Mouse (Mus musculus): ENCODE results near the gene Clec16a. TPM values are rescaled to one million over a fixed set of nuclear protein-coding genes. Genes with fewer than 3 reads are reported as not detected.
A peak's percentile ranks its signal among the peaks of the same experiment; 100 is the strongest.

Clec16a gene
- polyA plus RNA-seq, 1 experiment from 2014 or later: 51.6 TPM

- Histone ChIP-seq H3K4me1 (peaks cover 28% of the 10 kb centered on the region), H3K36me3 (no peaks in the 10 kb centered on the region), H3K27me3 (peaks cover 27% of the 10 kb centered on the region), H3K4me3 (no peak overlapping the region), H3K4me2 (replicated peaks) (no peak overlapping the region), H3K9ac (replicated peaks) (no peak overlapping the region), H3K9me3 (no peaks in the 10 kb centered on the region), H3K27ac (replicated peaks) (no peak overlapping the region)
- no peak for ATAC-seq (ENCODE audit: low FRiP score, low read depth)
- 56% methylated on average over 1 of the region's 1 CpGs for WGBS
Measured at GRCm38 (mm10) chr16:10783152-10783434, 238.0 kb downstream of the Clec16a start.

DNA sequence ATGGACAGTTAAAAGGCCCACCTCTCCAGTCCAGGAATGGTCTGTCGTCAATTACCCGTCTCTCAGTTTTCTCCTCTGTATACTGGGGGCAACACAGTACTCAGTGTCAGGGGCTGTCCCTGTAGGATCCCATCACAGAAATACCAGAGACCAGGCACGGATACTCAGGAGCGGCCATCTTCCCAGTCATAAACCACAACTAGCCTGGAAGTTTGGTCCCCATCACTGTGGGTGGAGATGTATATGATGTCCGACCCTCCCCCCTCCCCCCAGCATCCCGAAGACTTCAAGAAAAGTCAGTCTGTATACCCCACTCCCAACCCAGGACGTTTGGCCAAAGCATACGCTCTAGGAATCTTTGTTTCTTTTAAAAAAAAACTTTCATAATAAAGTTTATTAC lies 238.3 kb downstream of the Clec16a start:
- Histone ChIP-seq H3K27me3 (peaks cover 27% of the 10 kb centered on the region), H3K4me2 (replicated peaks) (0 out of 2 replicates have a peak overlapping the region, but pooled peaks have one; percentile 99), H3K4me3 (no peak overlapping the region), H3K9me3 (no peaks in the 10 kb centered on the region), H3K27ac (replicated peaks) (no peak overlapping the region), H3K36me3 (no peaks in the 10 kb centered on the region), H3K9ac (replicated peaks) (no peak overlapping the region), H3K4me1 (peaks cover 28% of the 10 kb centered on the region)
- 70% methylated on average over 8 of the region's 8 CpGs for WGBS
- ATAC-seq (ENCODE audit: low FRiP score, low read depth): no peak

DNA sequence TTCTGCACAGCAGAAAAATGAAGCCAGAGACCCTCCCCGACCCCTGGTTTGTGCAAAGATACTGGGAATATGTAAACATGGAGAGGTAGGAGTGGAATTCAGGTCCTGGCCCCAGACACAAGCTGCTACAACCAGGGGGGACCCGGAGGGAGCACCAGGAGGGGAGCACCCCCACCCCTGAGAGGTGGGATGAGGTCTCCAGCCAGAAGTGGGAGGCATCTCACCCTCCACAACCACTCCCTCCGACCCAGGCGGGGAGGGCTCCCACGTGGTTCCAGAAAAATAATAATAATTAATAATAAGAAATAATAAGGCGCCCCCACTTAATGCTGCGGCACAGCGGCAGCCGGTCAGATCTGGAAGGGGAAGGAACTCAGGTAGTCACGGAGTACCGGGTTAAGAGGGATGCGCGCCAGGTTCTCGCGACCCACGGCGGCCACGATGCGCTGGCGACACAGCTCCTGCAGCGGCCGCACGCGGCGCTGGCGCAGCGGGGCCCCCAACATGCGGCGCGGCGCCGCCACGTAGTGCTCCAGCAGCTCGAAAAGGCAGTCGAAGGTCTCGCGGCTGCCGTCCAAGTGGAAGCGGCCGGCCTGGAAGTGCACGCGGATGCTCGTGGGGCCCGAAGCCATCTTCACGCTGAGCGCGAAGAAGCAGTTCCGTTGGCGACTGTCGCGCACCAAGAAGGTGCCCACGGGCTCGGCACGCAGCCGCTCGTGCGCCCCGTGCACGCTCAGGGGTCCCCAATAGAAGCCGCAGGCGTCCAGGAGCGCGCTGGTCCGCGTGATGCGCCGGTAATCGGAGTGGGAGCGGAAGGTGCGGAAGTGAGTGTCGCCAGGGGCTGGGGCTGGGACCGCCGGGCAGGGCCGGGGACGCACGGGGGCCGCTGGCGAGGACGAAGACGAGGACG lies 239.0 kb downstream of the Clec16a start:
- H3K4me1 ChIP-seq: peaks cover 28% of the 10 kb centered on the region
- no peaks in the 10 kb centered on the region for H3K9me3 ChIP-seq
- H3K27me3 ChIP-seq: peaks cover 27% of the 10 kb centered on the region
- H3K4me3 ChIP-seq: peak overlapping the region; percentile 70
- no peaks in the 10 kb centered on the region for H3K36me3 ChIP-seq
- 5% methylated on average over 76 of the region's 81 CpGs for WGBS
- H3K9ac ChIP-seq (replicated peaks): peak overlapping the region; percentile 69
- ATAC-seq (ENCODE audit: low FRiP score, low read depth): peak; percentile 3
- H3K27ac ChIP-seq (replicated peaks): no peak overlapping the region
- peak overlapping the region; percentile 99 for H3K4me2 ChIP-seq (replicated peaks)

- H3K4me1 ChIP-seq: peaks cover 28% of the 10 kb centered on the region
Measured at GRCm38 (mm10) chr16:10784793-10785370, 239.7 kb downstream of the Clec16a start.

GRCm38 (mm10) chr16:10785371-10786231 lies 240.5 kb downstream of the Clec16a start, which contains the start of gene Socs1:
Gene Socs1, minus strand, starts transcription at chr16:10785536.
- peak; percentile 87 for ATAC-seq (ENCODE audit: low FRiP score, low read depth)
- peaks cover 28% of the 10 kb centered on the region for H3K4me1 ChIP-seq
- H3K27ac ChIP-seq (replicated peaks): peak within 1 kb of the TSS; percentile 84
- WGBS: under 1% methylated on average over 58 of the region's 59 CpGs
- peak within 1 kb of the TSS; percentile 99 for H3K4me2 ChIP-seq (replicated peaks)
- no peaks in the 10 kb centered on the region for H3K9me3 ChIP-seq
- no peaks in the 10 kb centered on the region for H3K36me3 ChIP-seq
- peaks cover 27% of the 10 kb centered on the region for H3K27me3 ChIP-seq
- H3K9ac ChIP-seq (replicated peaks): peak within 1 kb of the TSS; percentile 69
- H3K4me3 ChIP-seq: peak within 1 kb of the TSS; percentile 70

More at GRCm38 (mm10) chr16:10784793-10785370, 239.7 kb downstream of the Clec16a start:
- Histone ChIP-seq H3K27me3 (peaks cover 27% of the 10 kb centered on the region), H3K4me3 (peak overlapping the region; percentile 70), H3K9me3 (no peaks in the 10 kb centered on the region), H3K9ac (replicated peaks) (peak overlapping the region; percentile 69), H3K36me3 (no peaks in the 10 kb centered on the region), H3K4me2 (replicated peaks) (peak overlapping the region; percentile 99), H3K27ac (replicated peaks) (peak overlapping the region; percentile 84)
- WGBS: under 1% methylated on average over 50 of the region's 55 CpGs
- peak; percentile 82 for ATAC-seq (ENCODE audit: low FRiP score, low read depth)

DNA sequence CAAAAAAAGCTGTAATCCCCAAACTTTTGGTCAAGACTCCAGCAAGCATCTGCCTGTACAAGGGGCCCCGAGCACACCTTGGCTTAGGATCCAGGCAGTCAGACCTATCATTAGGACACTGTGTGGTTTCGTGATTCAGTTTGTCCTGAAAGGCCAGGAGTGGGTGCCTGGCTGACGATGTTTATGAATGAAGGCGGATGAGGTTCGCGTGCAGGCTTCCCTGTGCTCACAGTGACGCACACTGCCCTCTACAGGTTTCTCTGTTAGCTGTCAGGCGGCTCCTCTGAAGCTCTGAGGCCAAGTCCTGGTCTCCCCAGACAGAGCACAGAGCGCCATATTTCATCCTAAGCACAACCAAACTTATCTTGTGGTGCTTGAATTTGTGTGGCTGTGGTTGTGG lies 241.1 kb downstream of the Clec16a start:
- Histone ChIP-seq H3K4me2 (replicated peaks) (peak overlapping the region; percentile 99), H3K27ac (replicated peaks) (peak overlapping the region; percentile 84), H3K27me3 (peaks cover 27% of the 10 kb centered on the region), H3K9ac (replicated peaks) (peak overlapping the region; percentile 69), H3K9me3 (no peaks in the 10 kb centered on the region), H3K36me3 (no peaks in the 10 kb centered on the region), H3K4me3 (peak overlapping the region; percentile 70), H3K4me1 (peaks cover 28% of the 10 kb centered on the region)
- ATAC-seq (ENCODE audit: low FRiP score, low read depth): peak; percentile 35
- 3% methylated on average over 9 of the region's 9 CpGs for WGBS

DNA sequence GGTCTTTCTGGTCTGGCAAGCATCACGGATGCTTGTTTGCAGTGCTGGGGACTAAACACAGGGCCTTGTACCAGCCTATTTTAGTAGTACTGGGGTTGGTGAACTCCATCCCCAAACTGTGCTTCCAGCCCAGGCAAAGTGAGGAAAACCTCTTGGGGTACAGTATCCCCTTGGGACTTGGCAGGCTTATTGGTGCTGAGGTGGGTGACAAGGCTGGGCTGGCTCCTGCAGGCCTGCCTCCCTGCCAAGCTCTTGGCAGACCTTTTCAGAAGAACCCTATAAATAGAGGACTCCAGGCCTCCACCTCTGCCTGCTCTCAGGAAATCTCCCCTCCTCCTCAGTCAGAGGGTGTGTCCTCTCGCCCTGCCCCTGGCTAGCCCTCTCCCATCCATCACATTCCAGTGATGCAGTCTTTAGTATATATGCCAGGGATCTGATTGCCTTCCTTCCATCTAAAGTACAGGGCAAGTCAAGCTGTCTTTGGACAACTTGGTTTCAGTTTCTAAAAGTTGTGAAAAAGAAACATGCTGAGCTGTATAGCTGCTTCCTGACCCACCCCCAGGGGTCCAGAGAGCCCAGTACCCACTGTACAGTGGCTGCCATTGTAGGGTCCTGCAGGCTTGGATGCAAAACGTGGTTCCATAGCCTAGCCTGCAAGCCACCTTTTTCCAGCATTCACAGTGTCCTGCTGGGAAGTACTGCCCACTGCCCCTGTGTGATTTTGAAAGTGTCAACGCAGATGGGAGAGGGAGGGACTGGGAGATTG lies 241.8 kb downstream of the Clec16a start:
- Histone ChIP-seq H3K9ac (replicated peaks) (no peak overlapping the region), H3K9me3 (no peaks in the 10 kb centered on the region), H3K36me3 (no peaks in the 10 kb centered on the region), H3K4me3 (no peak overlapping the region), H3K4me1 (peaks cover 28% of the 10 kb centered on the region), H3K4me2 (replicated peaks) (0 out of 2 replicates have a peak overlapping the region, but pooled peaks have one; percentile 99), H3K27me3 (peaks cover 27% of the 10 kb centered on the region), H3K27ac (replicated peaks) (no peak overlapping the region)
- ATAC-seq (ENCODE audit: low FRiP score, low read depth): no peak
- 70% methylated on average over 4 of the region's 4 CpGs for WGBS

GRCm38 (mm10) chr16:10787548-10788058 lies 242.5 kb downstream of the Clec16a start:
- 88% methylated on average over 7 of the region's 7 CpGs for WGBS
- Histone ChIP-seq H3K36me3 (no peaks in the 10 kb centered on the region), H3K9ac (replicated peaks) (no peak overlapping the region), H3K4me3 (no peak overlapping the region), H3K4me1 (peaks cover 23% of the 10 kb centered on the region), H3K27me3 (peaks cover 23% of the 10 kb centered on the region), H3K9me3 (no peaks in the 10 kb centered on the region), H3K4me2 (replicated peaks) (no peak overlapping the region), H3K27ac (replicated peaks) (no peak overlapping the region)
- ATAC-seq (ENCODE audit: low FRiP score, low read depth): no peak

DNA sequence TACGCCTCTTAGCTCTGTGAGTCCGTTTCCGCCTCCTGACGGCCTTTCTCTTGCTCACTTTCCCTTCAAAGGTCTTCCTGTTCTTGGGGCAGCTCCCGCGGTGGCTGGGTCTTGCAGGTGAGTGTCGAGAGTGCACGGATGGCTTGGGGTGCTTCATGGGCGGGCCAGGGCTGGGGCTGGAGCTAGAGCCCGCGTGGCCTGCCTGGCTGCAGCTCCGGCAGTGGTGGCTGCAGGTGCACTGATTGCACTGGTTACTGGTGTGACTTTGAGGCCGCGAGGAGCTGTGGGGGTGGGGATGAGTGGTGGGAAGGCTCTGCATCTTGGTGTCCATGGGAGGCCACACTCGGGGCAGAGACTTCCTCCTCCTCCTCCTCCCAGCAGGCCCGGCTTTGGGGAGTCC lies 243.1 kb downstream of the Clec16a start, which contains the start of gene Tnp2:
Gene Tnp2 (minus strand): TSS at position 390 of the 400 bp plus-strand sequence.
- Histone ChIP-seq H3K9me3 (no peaks in the 10 kb centered on the region), H3K27ac (replicated peaks) (no peak within 1 kb of the TSS), H3K36me3 (no peaks in the 10 kb centered on the region), H3K4me1 (peaks cover 23% of the 10 kb centered on the region), H3K4me2 (replicated peaks) (no peak within 1 kb of the TSS), H3K4me3 (no peak within 1 kb of the TSS), H3K9ac (replicated peaks) (no peak within 1 kb of the TSS), H3K27me3 (peaks cover 16% of the 10 kb centered on the region)
- ATAC-seq (ENCODE audit: low FRiP score, low read depth): no peak
- 60% methylated on average over 16 of the region's 16 CpGs for WGBS

DNA sequence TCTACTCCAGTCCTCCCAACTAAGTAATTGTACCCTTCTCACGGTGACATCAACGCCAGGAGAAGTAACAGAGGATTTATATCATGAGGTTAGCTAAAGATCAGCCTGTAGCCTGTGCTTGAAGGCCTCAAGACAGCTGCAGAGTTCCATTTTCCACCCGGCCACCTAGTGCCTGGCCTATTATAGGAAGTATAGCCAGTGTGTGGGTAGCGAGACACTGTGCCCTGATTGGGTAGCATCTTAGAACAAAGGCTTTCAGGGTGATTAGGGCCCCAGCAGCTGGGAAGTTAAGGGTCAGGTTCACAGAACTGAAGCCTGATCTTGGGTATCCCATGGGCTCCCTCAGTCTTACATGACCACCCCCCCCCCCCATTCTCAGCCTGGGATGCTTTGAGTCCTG lies 243.7 kb downstream of the Clec16a start:
- ATAC-seq (ENCODE audit: low FRiP score, low read depth): no peak
- Histone ChIP-seq H3K27me3 (peaks cover 10% of the 10 kb centered on the region), H3K9me3 (no peaks in the 10 kb centered on the region), H3K4me2 (replicated peaks) (no peak overlapping the region), H3K27ac (replicated peaks) (no peak overlapping the region), H3K4me1 (peaks cover 20% of the 10 kb centered on the region), H3K4me3 (no peak overlapping the region), H3K9ac (replicated peaks) (no peak overlapping the region), H3K36me3 (no peaks in the 10 kb centered on the region)
- WGBS: 50% methylated on average over 4 of the region's 4 CpGs

- Histone ChIP-seq H3K27me3 (0 out of 2 replicates have a peak, but pooled peaks cover under 1% of the 10 kb centered on the region), H3K9me3 (no peaks in the 10 kb centered on the region), H3K9ac (replicated peaks) (no peak within 1 kb of the TSS), H3K4me2 (replicated peaks) (no peak within 1 kb of the TSS), H3K27ac (replicated peaks) (no peak within 1 kb of the TSS), H3K36me3 (no peaks in the 10 kb centered on the region), H3K4me3 (no peak within 1 kb of the TSS), H3K4me1 (peaks cover 9% of the 10 kb centered on the region)
- WGBS: 76% methylated on average over 9 of the region's 9 CpGs
- no peak for ATAC-seq (ENCODE audit: low FRiP score, low read depth)
Measured at GRCm38 (mm10) chr16:10790702-10791101, 245.6 kb downstream of the Clec16a start, which contains the start of gene Prm3. Gene Prm3, minus strand, starts transcription at chr16:10790914.

Data from midbrain, embryonic 12.5 days (tissue).